Mouse (Mus musculus): ENCODE measurements around the gene Rock2. TPM values are rescaled to one million over a fixed set of nuclear protein-coding genes. Genes with fewer than 3 reads are reported as not detected.
"Not testable (repeated sequence)": the region's sequence is repeated elsewhere in the genome, so short reads cannot be mapped to it uniquely, and the experiment has no call there.

The Rock2 gene
- total RNA-seq, 2 experiments from 2014 or later: 129 to 140 TPM

DNA sequence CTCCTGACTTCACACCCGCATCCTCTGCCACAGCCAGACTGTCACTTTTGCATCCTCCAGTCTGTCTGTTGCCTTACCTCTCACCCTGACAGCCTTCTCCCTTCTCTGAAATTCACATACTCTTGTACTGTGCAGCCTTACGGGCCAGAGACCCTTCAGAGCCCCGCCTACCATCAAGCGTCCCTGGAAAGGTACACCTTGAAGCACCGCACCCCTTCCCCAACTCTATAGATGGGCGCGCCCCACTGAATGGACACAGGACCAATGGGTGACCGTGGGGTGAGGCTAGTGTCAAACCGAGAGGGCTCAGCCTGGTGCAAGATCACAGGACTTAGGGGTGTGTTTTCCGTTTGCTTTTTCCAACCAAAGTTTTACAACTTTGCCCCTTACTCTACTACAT lies 104.5 kb downstream of the Rock2 start:
- no peak for DNase-seq (ENCODE audit: low spot score in 2 of 2)

DNA sequence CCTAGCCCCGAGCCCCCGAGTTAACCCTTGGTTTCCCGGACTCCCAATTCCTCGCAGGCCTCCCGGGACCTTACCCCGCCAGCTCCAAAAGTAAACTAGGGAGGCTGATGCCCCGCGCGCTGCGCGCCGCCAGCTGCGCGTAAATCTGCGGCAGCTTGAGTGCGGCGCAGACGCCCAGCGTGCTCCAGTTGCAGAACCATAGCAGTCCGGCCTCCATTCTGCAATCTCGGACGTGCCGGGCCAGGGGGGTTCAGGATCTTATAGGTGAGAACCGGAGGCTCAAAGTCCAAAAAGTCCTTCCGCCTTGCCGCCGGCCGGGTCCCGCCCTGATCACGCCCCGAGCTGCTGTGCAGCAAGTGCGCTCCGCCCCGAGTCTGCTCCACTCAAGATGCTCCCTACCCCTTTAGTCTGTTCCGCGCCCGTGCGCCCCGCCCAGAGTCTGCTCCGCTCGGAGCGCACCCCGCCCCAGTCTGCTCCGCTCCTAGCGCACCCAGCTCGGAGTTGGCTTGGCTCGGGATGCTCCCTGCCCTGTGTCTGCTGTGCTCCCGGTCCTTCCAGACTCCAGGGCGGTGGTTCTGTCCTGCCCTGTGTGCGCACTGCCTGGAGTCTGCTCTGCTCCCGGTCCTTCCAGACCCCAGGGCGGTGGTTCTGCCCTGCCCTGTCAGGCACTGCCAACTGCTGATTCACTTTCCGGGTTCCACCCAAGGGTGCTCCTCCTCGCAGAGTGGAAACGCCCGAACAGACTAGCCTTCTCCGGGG lies 105.2 kb downstream of the Rock2 start, which contains the start of gene Pqlc3:
Gene Pqlc3 (minus strand): TSS at position 670 of the 759 bp plus-strand sequence.
- peak; percentile 69 for DNase-seq (ENCODE audit: low spot score in 2 of 2)

DNA sequence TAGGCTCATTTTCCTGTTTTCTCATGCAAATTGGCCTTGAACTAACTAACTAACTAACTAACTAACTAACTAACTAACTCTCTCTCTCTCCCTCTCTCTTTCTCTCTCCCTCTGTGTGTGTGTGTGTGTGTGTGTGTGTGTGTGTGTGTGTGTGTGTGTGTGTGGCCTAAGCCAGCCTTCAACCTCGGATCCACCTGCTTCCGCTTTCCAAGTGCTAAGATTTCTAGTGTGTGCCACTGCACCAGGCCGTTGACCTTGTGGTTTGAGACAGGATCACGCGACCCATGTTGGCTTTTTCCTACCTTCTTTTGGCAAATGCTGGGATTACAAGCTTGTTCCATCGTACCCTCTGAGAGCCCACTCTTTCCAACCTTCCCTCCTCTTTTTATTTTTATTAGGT lies 105.9 kb downstream of the Rock2 start:
- no peak for DNase-seq (ENCODE audit: low spot score in 2 of 2)

DNA sequence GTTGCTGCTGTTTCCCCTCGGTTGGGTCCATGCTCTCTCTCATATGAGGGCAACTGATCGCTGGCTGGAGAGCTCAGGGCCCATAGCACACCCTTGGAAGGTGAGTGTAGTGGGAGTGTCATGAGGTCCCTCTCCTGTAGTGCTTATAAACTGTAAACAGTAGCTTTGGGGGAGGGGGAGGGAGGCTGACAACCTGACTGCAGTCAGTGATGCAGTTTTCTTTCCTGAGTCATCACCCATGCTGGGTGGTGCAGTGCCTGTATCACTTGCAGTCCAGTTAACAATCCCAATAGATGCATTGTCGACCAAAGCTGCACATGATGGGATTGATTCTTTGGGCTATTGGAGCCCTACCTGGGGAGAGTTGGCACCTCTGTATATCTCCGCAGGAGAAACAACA lies 106.5 kb downstream of the Rock2 start:
- DNase-seq (ENCODE audit: low spot score in 2 of 2): no peak

DNA sequence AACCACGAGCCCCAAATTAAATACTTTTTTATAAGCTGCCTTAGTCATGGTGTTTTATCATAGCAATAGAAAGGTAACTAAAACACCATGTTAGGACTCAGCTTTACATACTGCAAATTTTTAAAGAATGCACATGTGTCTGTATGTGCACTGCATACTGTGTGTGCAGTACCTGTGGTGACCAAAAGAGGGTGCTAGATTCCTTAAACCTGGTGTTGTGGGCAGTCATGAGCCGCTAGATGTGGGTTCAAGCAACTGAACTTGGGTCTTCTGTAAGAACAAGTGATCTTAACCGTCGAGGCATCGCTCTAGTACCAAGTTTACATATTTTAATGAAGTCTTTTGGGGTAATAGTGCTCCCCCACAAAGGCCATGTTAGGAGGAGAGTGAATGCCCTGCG lies 114.8 kb downstream of the Rock2 start:
- DNase-seq (ENCODE audit: low spot score in 2 of 2): no peak

DNA sequence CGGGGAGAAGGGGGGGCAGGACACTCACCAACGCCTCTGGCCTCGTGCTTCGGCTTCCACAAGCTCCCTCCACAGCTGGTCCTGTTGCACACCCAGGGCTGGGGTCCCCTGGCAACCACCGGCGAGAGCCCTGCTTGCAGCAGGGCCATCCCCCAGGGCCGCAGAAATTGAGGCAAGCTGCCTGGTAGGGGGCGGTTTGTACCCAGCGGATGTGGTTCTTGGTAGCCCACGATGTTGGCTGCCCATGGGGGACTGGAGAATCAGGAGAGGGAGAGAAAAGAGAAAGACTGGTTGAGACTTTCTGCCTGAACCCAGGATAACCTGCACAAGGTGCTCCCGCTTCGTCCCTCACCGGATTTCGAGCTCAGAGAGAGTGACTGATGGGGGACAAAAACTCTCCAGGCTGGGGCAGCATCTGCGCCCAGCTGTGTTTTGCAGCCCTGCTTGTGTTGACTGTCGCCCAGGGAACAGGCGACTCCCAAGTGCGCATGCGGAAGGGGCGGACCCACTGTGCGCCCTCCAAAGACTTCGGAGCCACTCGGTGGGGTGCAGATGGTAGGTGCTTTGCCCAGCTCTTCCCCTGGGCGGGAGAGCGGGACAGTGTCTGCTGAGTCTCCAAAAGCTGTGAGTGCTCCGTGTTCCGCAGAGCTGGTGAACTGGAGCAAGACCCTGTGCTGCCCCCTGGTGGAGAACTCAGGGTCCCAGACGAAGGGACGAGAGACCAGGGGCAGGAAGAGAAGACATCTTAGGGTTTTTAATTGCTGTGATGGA lies 116.6 kb downstream of the Rock2 start, which contains the start of gene 2410004P03Rik:
Gene 2410004P03Rik (minus strand): TSS at position 628 of the 771 bp plus-strand sequence.
- peak in 1 of 2 experiments; percentile 72 for DNase-seq (ENCODE audit: low spot score in 2 of 2)

DNA sequence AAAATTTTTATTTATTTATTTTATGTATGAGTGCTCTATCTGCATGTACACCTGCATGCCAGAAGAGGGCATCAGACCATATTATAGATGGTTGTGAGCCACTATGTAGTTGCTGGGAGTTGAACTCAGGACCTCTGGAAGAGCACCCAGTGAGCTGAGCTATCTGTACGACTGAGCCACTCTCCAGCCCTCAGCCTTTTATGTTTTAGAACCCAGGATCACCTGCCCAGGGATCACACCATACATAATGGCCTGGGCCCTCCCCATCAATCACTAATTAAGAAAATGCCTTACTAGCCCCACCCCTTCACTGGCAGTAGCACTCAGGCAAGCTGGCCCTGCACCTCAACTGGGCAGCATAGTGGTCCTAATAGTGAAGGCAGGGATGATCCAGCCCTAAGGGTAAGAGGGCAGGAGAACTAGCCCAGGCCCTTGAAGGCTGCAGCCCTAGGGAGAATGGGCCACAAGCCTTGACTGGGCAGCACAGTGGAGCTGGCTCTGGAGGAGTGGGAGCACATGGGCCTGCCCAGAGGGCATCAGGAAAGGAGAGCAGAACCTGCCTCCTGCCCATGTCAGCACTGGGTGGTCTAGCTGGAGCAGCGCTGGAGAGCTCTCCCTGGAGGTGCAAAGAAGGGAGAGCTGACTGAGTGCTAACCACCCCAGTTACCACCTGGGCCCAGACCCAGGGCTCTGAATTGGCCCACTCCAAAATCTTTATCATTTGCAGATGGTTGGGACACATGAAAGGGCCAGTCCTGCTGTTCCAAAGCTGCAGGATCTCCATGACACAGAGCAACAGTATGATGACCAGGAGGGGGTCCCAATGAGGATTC lies 117.6 kb downstream of the Rock2 start:
- no peak for DNase-seq (ENCODE audit: low spot score in 2 of 2)

DNA sequence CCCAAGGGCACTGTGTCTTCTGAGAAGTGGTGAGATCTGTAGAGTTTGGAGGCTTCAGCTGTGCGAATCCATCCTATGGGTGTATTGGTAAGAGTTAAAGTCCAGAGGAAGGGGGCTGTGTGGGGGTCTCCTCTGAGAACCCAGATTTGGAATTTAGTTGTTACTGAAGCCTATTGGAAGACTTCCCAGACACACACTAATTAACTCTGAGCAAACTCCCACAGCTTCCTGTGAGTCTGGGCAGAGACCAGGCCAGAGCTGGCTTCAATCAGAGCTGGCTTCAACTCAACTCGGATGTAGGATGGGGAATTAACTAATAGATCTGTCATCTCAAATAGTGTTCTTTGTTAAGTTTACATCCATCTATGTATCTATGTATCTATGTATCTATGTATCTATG lies 121.0 kb downstream of the Rock2 start:
- peak; percentile 28 to 60 for DNase-seq (ENCODE audit: low spot score in 2 of 2)

DNA sequence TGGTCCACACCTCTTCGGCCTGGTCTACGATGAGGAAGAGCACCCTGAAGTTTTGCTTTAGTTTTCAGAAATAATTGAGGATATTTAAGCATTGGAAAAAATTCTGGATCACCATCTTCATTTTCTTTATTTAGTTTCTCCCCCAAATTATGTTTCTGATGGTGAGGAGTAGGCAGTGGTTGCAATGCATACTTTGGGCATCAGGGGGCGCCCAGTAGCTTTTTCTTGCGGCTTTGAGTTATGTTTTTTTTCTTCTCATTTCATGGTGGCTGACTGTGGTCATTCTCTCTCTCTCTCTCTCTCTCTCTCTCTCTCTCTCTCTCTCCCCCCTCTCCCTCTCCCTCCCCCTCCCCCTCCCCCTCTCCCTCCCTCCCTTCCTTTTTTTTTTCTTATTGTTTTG lies 123.8 kb downstream of the Rock2 start:
- peak; percentile 43 to 72 for DNase-seq (ENCODE audit: low spot score in 2 of 2)

DNA sequence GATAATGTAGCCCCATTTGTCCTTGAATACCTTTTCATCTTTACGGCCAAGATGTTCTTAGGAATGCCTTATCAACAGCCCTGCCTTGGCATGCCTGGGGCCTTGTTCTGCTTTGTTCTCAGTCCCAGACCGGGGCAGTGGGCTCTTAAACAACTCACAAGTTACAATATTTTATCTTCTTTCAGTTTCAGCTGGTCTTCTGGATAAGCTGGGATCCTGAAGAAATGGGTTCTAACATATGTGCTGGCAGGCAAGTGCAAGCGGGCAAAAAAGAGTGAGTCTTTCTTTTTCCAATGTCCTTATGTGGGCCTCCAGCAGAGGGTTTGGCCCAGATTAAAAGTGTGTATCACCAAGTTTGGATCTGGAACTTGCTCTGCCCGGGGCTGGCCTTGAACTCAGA lies 126.4 kb downstream of the Rock2 start:
- not testable (repeated sequence) for DNase-seq (ENCODE audit: low spot score in 2 of 2)

DNA sequence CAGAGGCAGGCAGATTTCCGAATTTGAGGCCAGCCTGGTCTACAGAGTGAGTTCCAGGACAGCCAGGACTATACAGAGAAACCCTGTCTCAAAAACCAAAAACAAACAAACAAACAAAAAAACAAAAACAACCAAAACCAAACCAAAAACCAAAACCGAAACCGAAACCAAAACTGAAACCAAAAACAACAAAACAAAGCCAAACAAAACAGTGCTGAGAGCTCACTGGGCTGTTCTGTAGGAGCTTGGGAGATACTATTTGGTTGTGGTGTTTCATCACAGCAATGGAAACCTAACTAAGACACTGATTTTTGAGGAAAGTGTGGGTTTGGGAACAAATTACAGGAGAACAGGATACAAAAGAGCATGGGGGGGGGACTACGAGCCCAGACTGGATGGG lies 127.5 kb downstream of the Rock2 start:
- DNase-seq (ENCODE audit: low spot score in 2 of 2): no peak

DNA sequence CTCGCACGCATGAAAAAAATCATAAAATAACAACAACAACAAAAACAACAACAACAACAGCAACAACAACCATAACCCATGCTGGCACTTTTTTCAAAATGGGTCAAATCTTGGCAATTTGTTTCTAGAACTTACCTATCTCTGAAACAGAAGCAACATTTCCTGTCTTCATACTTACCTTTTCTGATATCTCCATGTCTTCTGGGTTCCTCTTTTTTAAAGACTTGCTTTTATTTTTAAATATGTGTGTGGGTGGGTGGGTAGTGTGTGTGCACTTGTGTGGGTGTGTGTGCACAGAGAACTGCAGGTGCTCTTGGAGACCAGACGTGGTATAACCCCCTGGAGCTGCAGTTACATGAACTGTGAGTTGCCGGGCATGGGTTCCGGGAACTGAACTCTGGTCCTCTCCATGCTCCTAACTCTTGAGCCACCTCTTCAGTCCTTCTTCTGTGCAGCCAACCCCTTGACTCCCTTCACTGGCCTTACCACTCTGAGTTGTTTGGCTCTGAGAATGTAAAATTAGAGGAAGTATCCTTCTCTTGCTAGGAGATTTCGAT lies 129.9 kb downstream of the Rock2 start:
- no peak for DNase-seq (ENCODE audit: low spot score in 2 of 2)

DNA sequence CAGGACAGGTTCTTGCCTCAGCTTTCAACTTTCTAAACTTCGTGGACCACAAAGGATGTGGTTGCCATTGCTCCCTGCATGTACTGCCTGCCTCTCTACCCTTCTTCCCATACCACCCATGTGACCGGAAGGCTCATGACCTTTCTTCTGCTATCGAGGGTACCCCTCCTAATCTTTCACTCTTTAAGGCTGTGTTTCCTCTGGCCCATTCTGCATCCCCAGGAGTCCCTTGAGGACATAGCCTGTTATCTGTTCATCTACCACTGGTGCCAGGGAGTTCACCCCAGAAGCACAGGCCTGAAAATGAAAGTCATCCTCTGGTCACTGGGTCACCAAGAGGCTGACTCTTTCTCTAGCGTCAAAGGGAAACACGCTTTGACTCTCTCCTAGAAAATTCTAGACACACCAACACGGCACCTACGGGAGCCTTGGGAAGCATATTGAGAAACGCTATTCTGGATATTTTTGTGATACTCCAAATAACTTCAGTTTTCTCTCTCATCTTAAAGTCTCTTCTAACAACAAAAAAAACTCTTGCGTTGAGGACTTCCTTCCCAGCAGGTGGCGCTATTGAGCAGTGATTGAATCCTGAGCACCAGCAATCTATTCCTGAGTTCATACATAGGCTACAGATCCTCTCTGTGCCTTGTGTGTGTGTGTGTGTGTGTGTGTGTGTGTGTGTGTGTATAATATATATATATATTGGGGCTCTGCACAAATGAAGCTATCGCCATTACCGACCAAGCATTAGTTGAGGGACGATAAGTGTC lies 138.2 kb downstream of the Rock2 start:
- peak; percentile 64 to 85 for DNase-seq (ENCODE audit: low spot score in 2 of 2)

DNA sequence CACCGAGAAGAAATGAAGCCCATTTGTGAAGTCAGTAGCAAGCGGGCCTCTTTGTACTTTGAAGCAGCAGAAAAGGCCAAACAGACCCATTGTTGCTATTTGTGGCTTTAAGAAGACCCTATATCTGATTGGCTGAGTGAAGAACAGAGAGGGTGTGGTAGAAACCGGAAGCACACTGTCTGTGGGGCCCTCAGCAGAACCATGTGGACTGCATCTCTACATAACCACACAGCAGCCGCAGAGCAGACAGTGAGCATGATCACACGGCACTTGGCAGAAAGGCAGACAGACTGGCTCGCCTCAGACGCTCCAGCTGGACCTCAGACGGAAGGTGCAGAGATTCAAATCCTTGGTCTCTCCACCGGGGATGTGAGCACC lies 138.8 kb downstream of the Rock2 start:
- DNase-seq (ENCODE audit: low spot score in 2 of 2): peak in 1 of 2 experiments; percentile 36

DNA sequence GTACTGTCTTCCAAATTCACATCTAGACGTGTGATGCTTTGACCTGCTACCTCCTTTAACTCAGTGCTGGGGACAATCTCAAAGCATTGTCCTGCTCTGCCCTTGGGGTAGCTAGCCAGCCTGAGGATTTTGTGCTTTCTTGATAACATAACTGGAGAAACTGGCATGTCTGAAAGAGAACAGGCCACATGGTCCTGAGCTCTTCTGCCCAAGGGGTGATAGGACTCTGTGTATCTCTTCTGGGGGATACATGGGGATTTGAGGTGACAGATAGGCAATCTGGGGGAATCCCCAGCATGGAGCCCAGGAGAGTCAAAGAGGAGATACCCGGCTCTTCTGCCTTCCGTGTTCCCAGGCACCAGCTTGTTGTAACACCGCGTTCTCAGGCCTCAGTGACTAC lies 140.0 kb downstream of the Rock2 start:
- DNase-seq (ENCODE audit: low spot score in 2 of 2): no peak

DNA sequence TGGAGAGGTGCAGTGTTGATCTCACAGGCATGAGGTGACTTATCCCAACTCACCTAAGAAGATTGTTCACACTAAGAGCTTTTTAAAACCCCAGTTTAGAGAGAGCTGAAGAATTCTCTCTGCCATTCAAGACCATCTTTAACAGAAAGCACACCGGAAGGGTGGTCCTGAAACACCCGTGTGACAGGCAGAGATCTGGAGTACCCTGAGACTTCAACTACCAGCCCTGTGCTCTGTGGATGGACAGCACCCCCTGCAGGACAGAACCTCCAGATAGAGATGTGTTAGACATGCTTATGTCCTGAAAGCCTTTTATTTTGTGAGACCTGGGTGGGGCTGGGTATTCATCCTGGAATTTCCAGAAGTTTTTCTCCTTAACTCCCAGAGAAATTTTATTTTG lies 140.4 kb downstream of the Rock2 start:
- DNase-seq (ENCODE audit: low spot score in 2 of 2): peak in 1 of 2 experiments; percentile 60

DNA sequence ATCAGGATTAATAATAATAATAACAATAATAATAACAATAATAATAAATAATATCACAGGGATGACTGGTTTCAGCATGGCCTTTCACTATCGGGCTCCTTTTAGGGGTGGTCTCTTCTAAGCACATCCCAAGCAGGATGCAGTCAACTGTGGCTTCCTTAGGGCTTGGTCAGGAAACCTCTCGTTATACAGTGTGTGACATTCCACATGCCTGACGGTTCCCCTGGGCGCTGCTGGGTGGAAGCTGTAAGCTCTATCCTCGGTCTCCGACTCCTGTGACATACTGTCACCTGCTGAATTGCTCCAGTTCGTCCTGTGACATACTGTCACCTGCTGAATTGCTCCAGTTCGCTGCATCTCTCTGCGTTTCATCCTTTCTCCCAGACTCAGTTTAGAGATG lies 141.8 kb downstream of the Rock2 start:
- DNase-seq (ENCODE audit: low spot score in 2 of 2): no peak

DNA sequence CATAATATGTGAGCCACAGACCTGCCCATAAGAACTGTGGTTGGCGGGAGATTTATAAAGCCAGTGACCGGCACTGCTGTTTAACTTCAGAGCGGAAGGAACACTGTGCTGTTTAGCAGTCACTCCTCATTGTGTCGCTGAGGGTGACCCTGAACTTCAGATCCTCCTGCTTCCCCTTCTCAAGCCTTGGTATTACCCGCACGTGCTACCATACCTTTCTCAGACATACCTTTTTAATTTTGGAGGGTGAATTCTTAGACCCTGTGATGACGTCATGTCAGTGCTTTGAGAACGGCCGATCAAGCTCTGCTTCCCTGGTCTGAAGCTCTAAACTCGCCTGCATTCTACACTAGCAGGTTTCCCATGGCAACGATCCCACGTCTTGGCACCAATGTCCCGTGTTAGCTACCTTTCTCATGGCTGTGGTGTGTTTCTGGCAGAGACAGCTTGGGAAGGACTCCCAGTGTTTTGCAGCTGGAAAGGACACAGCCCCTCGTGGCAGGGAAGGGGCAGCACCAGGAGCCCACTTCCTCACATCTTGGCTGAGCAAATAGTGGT lies 142.4 kb downstream of the Rock2 start:
- peak in 1 of 2 experiments; percentile 66 for DNase-seq (ENCODE audit: low spot score in 2 of 2)

Measured in layer of hippocampus, adult 18-20 months (tissue).